Mouse (Mus musculus): ENCODE measurements at regions not wholly inside any gene's neighbourhood (a gene's known extent, or its start where the extent isn't known, plus 50 kb on each side); places are given as distances from the start of the nearest gene placed in this dataset.
"Not testable (repeated sequence)": the region's sequence is repeated elsewhere in the genome, so short reads cannot be mapped to it uniquely, and the experiment has no call there.

- no peak for DNase-seq (ENCODE audit: low read depth, low spot score)
Observed at GRCm38 (mm10) chrX:35791273-35791672, 97.4 kb upstream of the Dock11 start.

DNA sequence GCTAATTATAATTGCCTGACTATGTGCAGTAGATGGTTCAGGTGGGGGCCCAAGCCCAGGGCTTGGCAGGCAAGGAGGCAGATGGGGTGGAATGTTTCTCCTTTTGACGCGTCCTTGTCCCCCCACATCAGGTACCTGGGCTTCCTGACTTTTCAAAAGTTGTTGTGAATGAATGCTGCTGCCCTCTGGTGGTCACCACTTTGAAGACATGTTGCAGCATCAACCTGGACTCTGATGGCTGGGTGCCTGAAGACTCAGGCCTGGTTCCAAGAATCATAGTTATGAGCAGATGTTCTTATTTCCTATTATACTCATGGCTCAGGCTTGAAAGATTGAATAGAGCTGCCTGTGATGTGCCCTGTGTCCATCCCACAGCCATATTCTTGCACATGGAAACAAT lies 75.4 kb upstream of the Dock11 start:
- peak; percentile 0 for DNase-seq (ENCODE audit: low read depth, low spot score)

GRCm38 (mm10) chrX:35834411-35834810 lies 54.2 kb upstream of the Dock11 start:
- DNase-seq (ENCODE audit: low read depth, low spot score): not testable (repeated sequence)

DNA sequence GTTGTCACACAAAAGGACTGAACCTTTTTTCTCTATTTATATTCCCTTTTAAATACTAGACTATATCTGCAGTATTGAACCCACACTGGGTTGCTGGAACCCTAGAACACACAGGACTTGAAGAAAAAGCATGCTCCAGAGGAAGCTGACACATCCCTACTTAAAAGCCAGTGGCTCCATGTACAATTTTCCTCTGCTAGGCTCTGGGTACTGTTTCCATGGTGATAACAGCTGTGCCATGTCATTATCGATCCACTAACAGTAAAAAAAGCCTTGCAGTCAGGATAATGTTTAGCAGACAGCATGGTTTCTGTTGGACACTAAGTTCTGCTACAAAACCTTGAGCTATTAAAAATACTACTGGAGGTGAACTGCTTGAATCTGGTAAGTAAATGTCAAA lies 50.6 kb upstream of the Dock11 start:
- DNase-seq (ENCODE audit: low read depth, low spot score): no peak
